Mouse (Mus musculus) left cerebral cortex, adult 2 months (tissue): ENCODE data around the gene Eva1a. TPM values are rescaled to one million over a fixed set of nuclear protein-coding genes. Genes with fewer than 3 reads are reported as not detected.

ENCODE experiments used
- DNase-seq, 2 experiments: peaks; one replicate each; pipeline ENCODE4 v3.0.0; 2021 to 2022; ENCODE audit warnings: low spot score in 2 of 2, mixed read lengths in 1 of 2; ENCODE audit errors: extremely low spot score in 1 of 2
- H3K27ac ChIP-seq: fragments of 200-600 bp; 2 replicates; pipeline ENCODE4 v1.8.1; 2022
- H3K4me3 ChIP-seq: fragments of 200-600 bp; 2 replicates; pipeline ENCODE4 v1.8.1; 2022
- CTCF ChIP-seq: fragments of 200-600 bp; IDR thresholded peaks from 2 replicates; pipeline ENCODE4 v1.8.1; 2022; ENCODE audit warnings: antibody characterized with exemption, mild to moderate bottlenecking, moderate library complexity
- intact Hi-C: fragments of 180-260 bp; cut with DNase I; formaldehyde crosslinking; loops from one replicate; pipeline ENCODE4 v1.15.1; 2025
- total RNA-seq, 2 experiments: library from RNA; stranded (reverse); gene quantifications; 2 replicates each; pipeline ENCODE4 v1.2.3; 2021

Gene Eva1a
- total RNA-seq, 2 experiments from 2014 or later: 13.0 to 13.8 TPM

- DNase-seq: no peak
- Histone ChIP-seq H3K27ac (no peak overlapping the region), H3K4me3 (no peak overlapping the region)
- TF ChIP-seq CTCF: no peak
- intact Hi-C loops: no loop called here
Measured at GRCm38 (mm10) chr6:82070459-82070858, 29.6 kb downstream of the Eva1a start.

- DNase-seq: peak in 1 of 2 experiments; percentile 19
- Histone ChIP-seq H3K27ac (no peak overlapping the region), H3K4me3 (no peak overlapping the region)
- intact Hi-C loops: no loop called here
- TF ChIP-seq CTCF: no peak
Measured at GRCm38 (mm10) chr6:82073011-82073410, 32.2 kb downstream of the Eva1a start.

- intact Hi-C loops: no loop called here
- Histone ChIP-seq H3K4me3 (no peak overlapping the region), H3K27ac (no peak overlapping the region)
- no peak for TF ChIP-seq CTCF
- no peak for DNase-seq
Measured at GRCm38 (mm10) chr6:82073567-82073966, 32.7 kb downstream of the Eva1a start.

GRCm38 (mm10) chr6:82076364-82076763 lies 35.5 kb downstream of the Eva1a start:
- Histone ChIP-seq H3K4me3 (no peak overlapping the region), H3K27ac (no peak overlapping the region)
- no peak for TF ChIP-seq CTCF
- DNase-seq: no peak
- intact Hi-C loops: no loop called here

- H3K27ac ChIP-seq: no peak overlapping the region
- intact Hi-C loops: no loop called here
- H3K4me3 ChIP-seq: no peak overlapping the region
- DNase-seq: no peak
- no peak for TF ChIP-seq CTCF
Measured at GRCm38 (mm10) chr6:82078875-82079274, 38.0 kb downstream of the Eva1a start.

GRCm38 (mm10) chr6:82083655-82084054 lies 42.8 kb downstream of the Eva1a start:
- Histone ChIP-seq H3K27ac (no peak overlapping the region), H3K4me3 (no peak overlapping the region)
- DNase-seq: no peak
- intact Hi-C loops: no loop called here
- TF ChIP-seq CTCF: no peak

GRCm38 (mm10) chr6:82084235-82084634 lies 43.4 kb downstream of the Eva1a start:
- H3K4me3 ChIP-seq: no peak overlapping the region
- TF ChIP-seq CTCF: no peak
- intact Hi-C loops: no loop called here
- no peak overlapping the region for H3K27ac ChIP-seq
- no peak for DNase-seq

GRCm38 (mm10) chr6:82085313-82085908 lies 44.6 kb downstream of the Eva1a start:
- Histone ChIP-seq H3K27ac (no peak overlapping the region), H3K4me3 (no peak overlapping the region)
- intact Hi-C loops: no loop called here
- TF ChIP-seq CTCF: no peak
- no peak for DNase-seq

GRCm38 (mm10) chr6:82088133-82088532 lies 47.3 kb downstream of the Eva1a start:
- intact Hi-C loops: no loop called here
- TF ChIP-seq CTCF: no peak
- no peak overlapping the region for H3K27ac ChIP-seq
- H3K4me3 ChIP-seq: no peak overlapping the region
- no peak for DNase-seq

- TF ChIP-seq CTCF: no peak
- Histone ChIP-seq H3K4me3 (peak overlapping the region; percentile 30; the same call in 1 of the 2 replicates), H3K27ac (no peak overlapping the region)
- peak in 1 of 2 experiments; percentile 20 for DNase-seq
- intact Hi-C loops: no loop called here
Measured at GRCm38 (mm10) chr6:82091773-82092172, 50.9 kb downstream of the Eva1a start.

- DNase-seq: no peak
- H3K4me3 ChIP-seq: no peak overlapping the region
- H3K27ac ChIP-seq: no peak overlapping the region
- intact Hi-C loops: no loop called here
- TF ChIP-seq CTCF: no peak
Measured at GRCm38 (mm10) chr6:82097705-82098104, 56.9 kb downstream of the Eva1a start.

GRCm38 (mm10) chr6:82098456-82098855 lies 57.6 kb downstream of the Eva1a start:
- TF ChIP-seq CTCF: no peak
- H3K4me3 ChIP-seq: no peak overlapping the region
- no peak for DNase-seq
- intact Hi-C loops: no loop called here
- no peak overlapping the region for H3K27ac ChIP-seq

- no peak for TF ChIP-seq CTCF
- H3K4me3 ChIP-seq: no peak overlapping the region
- no peak for DNase-seq
- intact Hi-C loops: loop anchor here (5.0 to 10.0 kb wide), 2 partner anchors 266 to 592 kb away; no protein-coding TSS in a partner anchor
- no peak overlapping the region for H3K27ac ChIP-seq
Measured at GRCm38 (mm10) chr6:82110473-82110872, 69.6 kb downstream of the Eva1a start.
